Mouse (Mus musculus) brain, embryonic 14.5 days (tissue): ENCODE data around the gene Gm29427.

Experiments used
- CTCF ChIP-seq: fragments of 200-500 bp; IDR thresholded peaks from 2 replicates; pipeline ENCODE4 v1.5.1; 2012; ENCODE audit warnings: inconsistent platforms, mild to moderate bottlenecking, moderate library complexity, borderline replicate concordance; ENCODE audit not compliant: insufficient read depth, insufficient read length; ENCODE audit errors: extremely low read depth
- POLR2A ChIP-seq: fragments of 200-500 bp; IDR thresholded peaks from 2 replicates; pipeline ENCODE4 v1.6.1; 2012; ENCODE audit warnings: mild to moderate bottlenecking, inconsistent platforms, borderline replicate concordance; ENCODE audit not compliant: poor library complexity, insufficient read depth, insufficient read length, severe bottlenecking; ENCODE audit errors: extremely low read depth

GRCm38 (mm10) chr1:130733671-130734070, 18.1 kb upstream of the Gm29427 start:
- TF ChIP-seq POLR2A (no peak), CTCF (no peak)
